Mouse (Mus musculus) frontal cortex, postnatal 14 days (tissue): Measurements from ENCODE around the gene Nme8.

Source experiments
- DNase-seq, 2 experiments: peaks; one replicate each; pipeline ENCODE4 v3.0.0; 2022; ENCODE audit warnings: low spot score in 2 of 2

Nme8 gene

GRCm38 (mm10) chr13:19697790-19698189 is at the start of gene Nme8:
TSS of gene Nme8 (minus strand) at chr13:19697794.
- DNase-seq = no peak

- DNase-seq = no peak
These were observed 48.1 kb upstream of the Nme8 start for GRCm38 (mm10) chr13:19745741-19746140.

- DNase-seq = no peak
These were observed 46.9 kb upstream of the Nme8 start for GRCm38 (mm10) chr13:19744536-19744935.

GRCm38 (mm10) chr13:19734597-19734996 is 37.0 kb upstream of the Nme8 start:
- DNase-seq = no peak

GRCm38 (mm10) chr13:19730826-19731225 is 33.2 kb upstream of the Nme8 start:
- DNase-seq = no peak

- DNase-seq = no peak
These were observed 21.4 kb upstream of the Nme8 start for GRCm38 (mm10) chr13:19718954-19719353.

GRCm38 (mm10) chr13:19717201-19717600 is 19.6 kb upstream of the Nme8 start:
- no peak for DNase-seq

GRCm38 (mm10) chr13:19703806-19704205 is 6.2 kb upstream of the Nme8 start:
- DNase-seq = no peak

- DNase-seq = peak; percentile 46 to 58
These were observed 4.0 kb upstream of the Nme8 start for GRCm38 (mm10) chr13:19701443-19702078.

- DNase-seq = no peak
These were observed 3.3 kb upstream of the Nme8 start for GRCm38 (mm10) chr13:19700733-19701442.

- no peak for DNase-seq
These were observed 1.1 kb upstream of the Nme8 start for GRCm38 (mm10) chr13:19698524-19699173.

GRCm38 (mm10) chr13:19690417-19690816 is 7.2 kb downstream of the Nme8 start:
- no peak for DNase-seq

- no peak for DNase-seq
These were observed 7.6 kb downstream of the Nme8 start for GRCm38 (mm10) chr13:19689971-19690370.

- peak in 1 of 2 experiments; percentile 57 for DNase-seq
These were observed 13.6 kb downstream of the Nme8 start for GRCm38 (mm10) chr13:19684007-19684406.

- DNase-seq = no peak
These were observed 14.5 kb downstream of the Nme8 start for GRCm38 (mm10) chr13:19682879-19683640.

GRCm38 (mm10) chr13:19674601-19675000 is 23.0 kb downstream of the Nme8 start:
- DNase-seq = no peak

- no peak for DNase-seq
These were observed 23.6 kb downstream of the Nme8 start for GRCm38 (mm10) chr13:19674025-19674424.

GRCm38 (mm10) chr13:19668355-19669140 is 29.0 kb downstream of the Nme8 start:
- DNase-seq = no peak

- no peak for DNase-seq
These were observed 45.2 kb downstream of the Nme8 start for GRCm38 (mm10) chr13:19652405-19652804.

- no peak for DNase-seq
These were observed 47.8 kb downstream of the Nme8 start for GRCm38 (mm10) chr13:19649824-19650223.

GRCm38 (mm10) chr13:19644225-19644624 is 53.4 kb downstream of the Nme8 start:
- DNase-seq = no peak
